Mouse (Mus musculus) lung, postnatal 0 days (tissue): ENCODE measurements at regions not wholly inside any gene's neighbourhood (a gene's known extent, or its start where the extent isn't known, plus 50 kb on each side); places are given as distances from the start of the nearest gene placed in this dataset.

Source experiments
- ATAC-seq: fragments of 200-750 bp; cut with Nextera tagmentation; 2 replicates; pipeline ENCODE4 v1.8.0; 2017; ENCODE audit warnings: moderate library complexity
- DNase-seq: peaks from one replicate; pipeline ENCODE4 v3.0.0-alpha.2; 2016; ENCODE audit warnings: low spot score
- H3K27ac ChIP-seq: fragments of 300-500 bp; sonication (generic); 2 replicates; pipeline ENCODE4 v1.5.1; 2014; ENCODE audit warnings: antibody characterized with exemption, mild to moderate bottlenecking, low read length, mixed read lengths
- H3K27me3 ChIP-seq: fragments of 300-500 bp; sonication (generic); replicated peaks from 2 replicates; pipeline ENCODE4 v1.6.1; 2014; ENCODE audit warnings: low read length, mixed read lengths; ENCODE audit not compliant: insufficient read depth
- H3K36me3 ChIP-seq: fragments of 300-500 bp; sonication (generic); 2 replicates; pipeline ENCODE4 v1.6.1; 2014; ENCODE audit warnings: low read length, mixed read lengths; ENCODE audit not compliant: insufficient read depth
- H3K4me1 ChIP-seq: fragments of 300-500 bp; sonication (generic); 2 replicates; pipeline ENCODE4 v1.6.1; 2014; ENCODE audit warnings: antibody characterized with exemption, low read depth, low read length, mixed read lengths; ENCODE audit not compliant: insufficient read depth
- H3K4me2 ChIP-seq: fragments of 300-500 bp; sonication (generic); replicated peaks from 2 replicates; pipeline ENCODE4 v1.6.1; 2014; ENCODE audit warnings: low read depth, mild to moderate bottlenecking, low read length, moderate library complexity, mixed read lengths
- H3K4me3 ChIP-seq: fragments of 300-500 bp; sonication (generic); 2 replicates; pipeline ENCODE4 v1.5.1; 2014; ENCODE audit warnings: low read depth, low read length
- H3K9ac ChIP-seq: fragments of 300-500 bp; sonication (generic); replicated peaks from 2 replicates; pipeline ENCODE4 v1.6.1; 2014; ENCODE audit warnings: low read depth, mild to moderate bottlenecking
- H3K9me3 ChIP-seq: fragments of 300-500 bp; sonication (generic); 2 replicates; pipeline ENCODE4 v1.6.1; 2016; ENCODE audit warnings: low read length, mixed read lengths
- CTCF ChIP-seq: IDR thresholded peaks from 2 replicates; pipeline ENCODE4 v1.5.1; 2016; ENCODE audit warnings: antibody characterized with exemption, mild to moderate bottlenecking
- EP300 ChIP-seq: IDR thresholded peaks from 2 replicates; pipeline ENCODE4 v1.6.1; 2016; ENCODE audit warnings: antibody characterized with exemption, mild to moderate bottlenecking, control low read depth
- WGBS: fragments of 180-500 bp; shearing (Covaris S2); extraction: QIAGEN DNeasy Blood & Tissue Kit; methylation state at CpG from one replicate; pipeline ENCODE4 v1.1.7; 2014; 5-methylcytosine and 5-hydroxymethylcytosine counted together

DNA sequence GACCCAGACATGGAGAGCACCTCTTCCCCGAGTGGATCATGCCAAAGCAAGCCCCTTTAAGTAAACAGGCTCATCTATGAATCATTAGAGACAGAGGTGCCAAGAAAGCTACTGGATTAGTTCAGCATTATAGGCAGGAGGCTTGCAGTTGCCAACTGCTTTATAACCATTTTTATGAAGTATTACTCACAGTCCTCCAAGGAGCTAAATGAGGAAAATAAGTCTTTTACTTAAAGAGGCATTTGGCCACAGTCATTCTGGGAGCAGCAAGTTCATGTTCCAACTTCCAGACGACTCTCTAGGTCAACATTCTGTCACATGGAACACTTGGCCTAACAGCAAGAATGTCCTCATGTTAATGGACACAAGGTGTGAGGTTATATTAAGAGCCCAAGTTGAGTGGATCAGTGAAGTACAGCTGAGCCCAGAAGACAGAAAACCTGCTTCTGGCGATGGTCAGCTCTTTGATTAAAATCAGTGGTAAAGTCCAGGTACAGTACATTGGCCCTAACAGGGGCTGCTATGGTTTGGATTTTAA is 160.0 kb upstream of the Jarid2 start:
- H3K4me2 ChIP-seq, result no peak overlapping the region
- DNase-seq (peak; percentile 85), ATAC-seq (peak; percentile 96)
- H3K9ac ChIP-seq, result no peak overlapping the region
- H3K27me3 ChIP-seq, result no peaks in the 10 kb centered on the region
- H3K9me3 ChIP-seq, result no peaks in the 10 kb centered on the region
- peak overlapping the region; percentile 40; the same call in 1 of the 2 replicates for H3K27ac ChIP-seq
- no peaks in the 10 kb centered on the region for H3K4me1 ChIP-seq
- no peak overlapping the region for H3K4me3 ChIP-seq
- no peaks in the 10 kb centered on the region for H3K36me3 ChIP-seq
- WGBS, result 35% methylated on average over 3 of the region's 3 CpGs
- peak; percentile 85 for TF ChIP-seq EP300
- no peak for TF ChIP-seq CTCF

DNA sequence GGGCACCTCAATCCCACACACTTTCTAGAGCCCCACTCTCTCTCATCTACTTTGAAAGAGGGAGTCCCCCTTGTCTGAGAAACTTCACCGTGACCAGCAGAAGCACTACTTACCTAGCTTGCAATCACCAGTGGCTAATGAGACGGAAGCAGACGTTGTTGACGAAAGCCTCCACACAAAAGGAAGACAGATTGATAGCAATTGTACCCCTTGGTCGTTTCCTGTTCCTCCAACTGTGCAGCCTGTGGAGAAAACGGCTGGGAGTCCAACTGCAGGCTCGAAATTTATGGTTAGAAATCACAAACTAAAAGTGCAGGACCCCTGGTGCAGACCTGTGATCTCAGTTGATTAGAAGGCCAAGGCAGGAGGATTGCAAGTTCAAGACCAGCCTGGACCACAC is 155.8 kb upstream of the Jarid2 start:
- TF ChIP-seq EP300 (no peak), CTCF (no peak)
- Histone ChIP-seq H3K4me3 (no peak overlapping the region), H3K4me2 (no peak overlapping the region), H3K27ac (no peak overlapping the region), H3K36me3 (no peaks in the 10 kb centered on the region), H3K9ac (no peak overlapping the region), H3K27me3 (no peaks in the 10 kb centered on the region), H3K9me3 (no peaks in the 10 kb centered on the region), H3K4me1 (no peaks in the 10 kb centered on the region)
- ATAC-seq (no peak), DNase-seq (no peak)
- 25% methylated on average over 7 of the region's 7 CpGs for WGBS

DNA sequence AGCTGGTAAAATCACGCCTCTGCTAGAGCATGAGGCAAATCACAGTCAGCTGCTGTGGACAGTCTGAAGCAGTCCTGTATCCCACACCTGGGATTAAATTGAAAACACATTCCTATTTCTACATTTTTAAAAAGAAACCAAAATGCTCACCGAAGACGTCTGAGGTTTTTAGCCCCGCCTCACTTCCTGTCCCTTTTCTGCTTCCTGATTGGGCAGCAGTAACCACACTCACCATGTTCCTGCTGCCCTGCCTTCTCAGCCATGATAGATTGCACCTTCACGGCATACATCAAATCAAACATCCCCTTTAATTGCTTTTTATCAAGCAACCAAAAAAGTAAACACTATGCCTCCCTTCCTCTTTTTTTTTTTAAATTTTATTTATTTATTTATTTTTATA is 150.1 kb upstream of the Jarid2 start:
- H3K9ac ChIP-seq, result no peak overlapping the region
- TF ChIP-seq EP300 (no peak), CTCF (no peak)
- no peaks in the 10 kb centered on the region for H3K27me3 ChIP-seq
- 89% methylated on average over 5 of the region's 5 CpGs for WGBS
- H3K9me3 ChIP-seq, result peaks cover 5% of the 10 kb centered on the region; the same call in 1 of the 2 replicates
- ATAC-seq (no peak), DNase-seq (no peak)
- no peaks in the 10 kb centered on the region for H3K36me3 ChIP-seq
- H3K4me3 ChIP-seq, result no peak overlapping the region
- H3K4me1 ChIP-seq, result no peaks in the 10 kb centered on the region; the same call in 1 of the 2 replicates
- no peak overlapping the region for H3K27ac ChIP-seq
- no peak overlapping the region for H3K4me2 ChIP-seq

DNA sequence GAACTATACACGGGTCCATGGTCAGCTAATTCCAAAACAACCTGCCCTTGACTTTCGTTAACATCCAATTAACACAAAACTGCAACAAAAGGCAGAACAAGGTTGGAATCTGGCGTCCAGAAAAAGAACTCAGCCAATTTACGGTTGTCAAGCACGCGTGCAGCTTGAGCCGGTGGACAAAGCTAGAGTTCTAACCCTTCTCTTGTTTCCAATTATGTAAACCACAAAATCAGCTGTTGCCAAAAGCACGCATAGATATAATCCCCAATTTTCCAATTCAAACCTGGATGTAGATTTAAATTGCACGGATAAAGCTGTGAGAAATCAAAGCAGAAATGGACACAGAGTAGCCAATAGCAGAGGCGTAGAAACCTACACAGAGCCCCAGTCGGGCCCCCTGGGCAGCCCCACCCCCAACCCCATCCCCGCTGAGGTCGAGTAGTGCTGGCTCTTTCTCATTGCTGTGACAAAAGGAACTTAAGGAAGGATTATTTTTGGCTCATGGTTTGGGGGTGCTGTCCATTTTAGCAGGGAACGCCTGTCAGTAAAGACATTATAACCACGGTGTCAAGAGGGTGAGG is 149.0 kb upstream of the Jarid2 start:
- Histone ChIP-seq H3K4me3 (no peak overlapping the region), H3K27ac (no peak overlapping the region)

DNA sequence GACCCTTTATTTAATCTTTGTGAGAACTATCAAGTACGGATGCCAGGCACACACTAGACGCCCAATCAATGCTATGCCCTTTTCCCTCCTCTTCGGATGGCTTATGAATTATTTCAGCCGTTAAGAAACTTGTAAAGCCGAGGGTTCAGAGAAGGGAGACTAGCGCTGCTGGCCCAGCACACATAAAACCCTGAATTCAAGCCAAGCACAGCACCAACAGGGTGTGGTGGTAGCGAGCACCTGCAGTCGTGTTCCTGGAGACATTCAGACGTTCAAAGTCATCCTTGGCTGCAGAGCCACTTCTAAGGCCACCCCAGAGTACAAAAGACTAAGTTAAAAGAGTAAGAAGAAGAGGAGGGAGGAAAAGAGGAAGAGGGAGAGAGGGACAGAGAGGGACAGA is 148.5 kb upstream of the Jarid2 start:
- WGBS, result 14% methylated on average over 9 of the region's 9 CpGs
- Histone ChIP-seq H3K4me3 (no peak overlapping the region), H3K36me3 (no peaks in the 10 kb centered on the region), H3K9me3 (peaks cover 5% of the 10 kb centered on the region; the same call in 1 of the 2 replicates), H3K27me3 (no peaks in the 10 kb centered on the region), H3K9ac (no peak overlapping the region), H3K4me1 (no peaks in the 10 kb centered on the region; the same call in 1 of the 2 replicates), H3K27ac (no peak overlapping the region), H3K4me2 (peak overlapping the region; percentile 33)
- ATAC-seq (no peak), DNase-seq (peak; percentile 11)
- TF ChIP-seq EP300 (no peak), CTCF (no peak)

More for the DNA sequence above, 149.0 kb upstream of the Jarid2 start:
- Histone ChIP-seq H3K9me3 (peaks cover 5% of the 10 kb centered on the region; the same call in 1 of the 2 replicates), H3K36me3 (no peaks in the 10 kb centered on the region), H3K9ac (no peak overlapping the region), H3K27me3 (no peaks in the 10 kb centered on the region), H3K4me1 (no peaks in the 10 kb centered on the region; the same call in 1 of the 2 replicates), H3K4me2 (peak overlapping the region; percentile 33)
- no peak for ATAC-seq
- TF ChIP-seq EP300, result no peak
- TF ChIP-seq CTCF, result no peak
- DNase-seq, result no peak
- 49% methylated on average over 15 of the region's 15 CpGs for WGBS

DNA sequence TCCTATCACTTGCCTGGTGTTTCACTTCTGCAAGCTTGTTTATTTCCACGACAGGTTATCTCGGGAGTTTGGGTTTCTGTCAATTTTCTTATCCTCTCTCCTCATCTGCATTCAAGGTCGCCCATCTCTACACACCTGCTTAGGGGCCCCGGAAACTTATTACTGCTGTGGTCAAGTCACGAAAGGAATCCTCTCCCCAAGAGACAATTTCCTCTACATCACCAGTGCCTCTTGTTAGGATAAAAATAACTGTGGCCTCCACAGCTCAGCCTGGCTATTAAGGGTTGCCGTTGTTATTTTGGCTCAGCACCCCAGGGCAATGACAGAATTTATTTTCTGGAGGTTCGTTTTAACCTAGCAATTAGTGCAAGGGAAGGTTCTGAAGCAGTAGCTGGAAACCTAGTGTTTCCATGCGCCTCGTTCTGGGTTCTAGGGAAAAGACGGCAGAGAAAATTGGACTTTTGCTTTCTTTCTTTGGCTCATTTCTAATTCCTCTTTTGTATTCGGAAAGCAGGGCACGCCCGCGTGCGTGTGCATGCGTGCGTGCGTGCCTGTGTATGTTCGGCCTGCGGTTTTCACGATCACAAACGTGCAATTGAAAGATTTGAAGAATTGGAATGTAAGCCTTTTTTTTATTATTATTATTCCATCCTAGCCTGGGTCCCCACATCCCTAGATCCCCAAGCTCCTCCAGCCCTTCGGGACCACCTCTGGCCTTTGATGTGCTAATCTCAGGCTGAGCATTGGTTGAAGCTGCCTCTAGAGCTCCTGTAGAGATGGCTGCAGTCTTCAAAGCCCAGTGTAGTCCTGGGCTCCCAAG is 147.1 kb upstream of the Jarid2 start:
- Histone ChIP-seq H3K4me3 (no peak overlapping the region), H3K4me1 (no peaks in the 10 kb centered on the region; the same call in 1 of the 2 replicates), H3K4me2 (no peak overlapping the region), H3K9ac (no peak overlapping the region), H3K36me3 (no peaks in the 10 kb centered on the region), H3K9me3 (peaks cover 5% of the 10 kb centered on the region; the same call in 1 of the 2 replicates), H3K27me3 (no peaks in the 10 kb centered on the region), H3K27ac (no peak overlapping the region)
- ATAC-seq, result no peak
- no peak for DNase-seq
- 65% methylated on average over 23 of the region's 23 CpGs for WGBS
- TF ChIP-seq EP300 (no peak), CTCF (no peak)
